Mouse (Mus musculus) kidney, embryonic 14.5 days (tissue): Measurements from ENCODE around the gene Kmt2c. TPM values are rescaled to one million over a fixed set of nuclear protein-coding genes. Genes with fewer than 3 reads are reported as not detected.

Source experiments
- ATAC-seq: fragments of 200-750 bp; cut with Nextera tagmentation; 2 replicates; pipeline ENCODE4 v1.8.0; 2017; ENCODE audit warnings: moderate number of reproducible peaks, mild to moderate bottlenecking, moderate TSS enrichment, moderate library complexity; ENCODE audit not compliant: low FRiP score, low TSS enrichment
- H3K27ac ChIP-seq: fragments of 300-500 bp; sonication (generic); 2 replicates; pipeline ENCODE4 v1.5.1; 2014; ENCODE audit warnings: low read depth, mild to moderate bottlenecking, low read length, moderate library complexity, mixed read lengths
- H3K27me3 ChIP-seq: fragments of 300-500 bp; sonication (generic); 2 replicates; pipeline ENCODE4 v1.6.1; 2014; ENCODE audit warnings: mild to moderate bottlenecking, low read length; ENCODE audit not compliant: control insufficient read depth, insufficient read depth
- H3K36me3 ChIP-seq: fragments of 300-500 bp; sonication (generic); 2 replicates; pipeline ENCODE4 v1.6.1; 2014; ENCODE audit warnings: low read length, mixed read lengths; ENCODE audit not compliant: control insufficient read depth, insufficient read depth
- H3K4me1 ChIP-seq: fragments of 300-500 bp; sonication (generic); 2 replicates; pipeline ENCODE4 v1.6.1; 2014; ENCODE audit warnings: low read length, mixed read lengths; ENCODE audit not compliant: control insufficient read depth, insufficient read depth
- H3K4me2 ChIP-seq: fragments of 300-500 bp; sonication (generic); replicated peaks from 2 replicates; pipeline ENCODE4 v1.6.1; 2014; ENCODE audit warnings: low read depth, mild to moderate bottlenecking, low read length
- H3K4me3 ChIP-seq: fragments of 300-500 bp; sonication (generic); 2 replicates; pipeline ENCODE4 v1.5.1; 2014; ENCODE audit warnings: mild to moderate bottlenecking, low read length
- H3K9ac ChIP-seq: fragments of 300-500 bp; sonication (generic); 2 replicates; pipeline ENCODE4 v1.6.1; 2014; ENCODE audit warnings: low read depth, mild to moderate bottlenecking, low read length, moderate library complexity
- H3K9me3 ChIP-seq: fragments of 300-500 bp; sonication (generic); 2 replicates; pipeline ENCODE4 v1.6.1; 2016; ENCODE audit warnings: low read length; ENCODE audit not compliant: control insufficient read depth
- WGBS: fragments of 180-500 bp; shearing (Covaris S2); extraction: QIAGEN DNeasy Blood & Tissue Kit; methylation state at CpG from one replicate; pipeline ENCODE4 v1.1.7; 2014; 5-methylcytosine and 5-hydroxymethylcytosine counted together
- polyA plus RNA-seq: library from polyadenylated mRNA; unstranded; fragments of >200 nt; fragmentation: Nextera tagmentation; extraction: Ambion mirVana; gene quantifications from 2 replicates; pipeline ENCODE4 v1.2.1, GENCODE M21; 2014

The Kmt2c gene
- polyA plus RNA-seq, 1 experiment from 2014 or later, result 23.2 TPM

- no peak for ATAC-seq
- H3K27me3 ChIP-seq, result no peaks in the 10 kb centered on the region
- no peak overlapping the region for H3K4me3 ChIP-seq
- H3K4me2 ChIP-seq, result no peak overlapping the region
- H3K9me3 ChIP-seq, result no peaks in the 10 kb centered on the region
- no peaks in the 10 kb centered on the region for H3K4me1 ChIP-seq
- H3K36me3 ChIP-seq, result no peaks in the 10 kb centered on the region
- H3K27ac ChIP-seq, result no peak overlapping the region
- 88% methylated on average over 2 of the region's 2 CpGs for WGBS
- no peak overlapping the region for H3K9ac ChIP-seq
Observed at GRCm38 (mm10) chr5:25452691-25453090, 45.9 kb downstream of the Kmt2c start.

DNA sequence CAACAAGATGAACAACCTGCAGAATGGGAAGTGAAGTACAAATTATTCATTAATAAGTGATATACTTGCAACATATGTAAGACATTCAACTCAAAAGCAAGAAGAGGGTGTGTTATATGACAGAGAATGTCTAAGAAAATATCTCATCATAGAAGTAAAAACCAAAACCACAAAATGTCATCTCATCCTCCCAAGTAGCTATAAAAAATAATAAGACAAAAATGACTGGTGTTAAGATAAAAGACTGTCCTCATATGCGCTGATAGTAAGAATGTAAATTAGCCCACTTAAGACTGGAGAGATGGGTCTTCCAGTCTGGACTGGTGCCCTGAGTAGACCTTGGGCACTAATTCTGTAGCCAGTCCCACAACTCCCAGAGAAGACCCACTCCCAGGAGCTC lies 61.1 kb downstream of the Kmt2c start:
- H3K4me3 ChIP-seq, result no peak overlapping the region
- ATAC-seq, result no peak
- no peaks in the 10 kb centered on the region for H3K4me1 ChIP-seq
- WGBS, result 88% methylated on average over 1 of the region's 1 CpGs
- no peak overlapping the region for H3K27ac ChIP-seq
- no peaks in the 10 kb centered on the region for H3K9me3 ChIP-seq
- H3K27me3 ChIP-seq, result no peaks in the 10 kb centered on the region
- H3K36me3 ChIP-seq, result no peaks in the 10 kb centered on the region
- no peak overlapping the region for H3K9ac ChIP-seq
- no peak overlapping the region for H3K4me2 ChIP-seq

DNA sequence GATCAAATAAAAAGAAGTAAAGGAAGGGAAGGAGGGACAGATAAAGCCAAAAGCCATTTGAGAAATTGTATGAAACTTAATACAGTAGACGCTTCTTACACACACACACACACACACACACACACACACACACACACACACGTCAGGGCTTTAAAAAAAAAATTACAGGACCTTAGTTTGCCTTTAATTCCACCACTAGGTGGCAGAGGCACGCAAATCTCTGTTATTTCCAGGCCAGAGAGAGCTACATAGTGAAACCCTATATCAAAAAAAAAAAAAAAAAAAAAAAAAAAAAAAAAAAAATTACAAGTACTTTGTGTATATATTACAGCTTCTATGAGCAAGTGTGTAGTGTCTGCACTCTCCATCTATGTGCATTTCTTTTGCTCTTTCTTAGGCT lies 62.5 kb downstream of the Kmt2c start:
- no peaks in the 10 kb centered on the region for H3K9me3 ChIP-seq
- ATAC-seq, result 0 out of 2 replicates have a peak, but pooled peaks have one; percentile 39
- 27% methylated on average over 3 of the region's 3 CpGs for WGBS

GRCm38 (mm10) chr5:25422576-25422975 lies 76.0 kb downstream of the Kmt2c start:
- ATAC-seq, result no peak
- H3K36me3 ChIP-seq, result no peaks in the 10 kb centered on the region
- H3K4me2 ChIP-seq, result no peak overlapping the region
- no peaks in the 10 kb centered on the region for H3K9me3 ChIP-seq
- H3K27ac ChIP-seq, result no peak overlapping the region
- 80% methylated on average over 1 of the region's 1 CpGs for WGBS
- no peaks in the 10 kb centered on the region for H3K4me1 ChIP-seq
- no peaks in the 10 kb centered on the region for H3K27me3 ChIP-seq
- no peak overlapping the region for H3K4me3 ChIP-seq
- no peak overlapping the region for H3K9ac ChIP-seq

More for the DNA sequence above, 62.5 kb downstream of the Kmt2c start:
- H3K9ac ChIP-seq, result no peak overlapping the region
- H3K4me3 ChIP-seq, result no peak overlapping the region
- H3K27me3 ChIP-seq, result no peaks in the 10 kb centered on the region
- H3K36me3 ChIP-seq, result no peaks in the 10 kb centered on the region
- H3K4me1 ChIP-seq, result no peaks in the 10 kb centered on the region
- no peak overlapping the region for H3K27ac ChIP-seq
- H3K4me2 ChIP-seq, result no peak overlapping the region

GRCm38 (mm10) chr5:25420601-25421000 lies 78.0 kb downstream of the Kmt2c start:
- no peak overlapping the region for H3K27ac ChIP-seq
- H3K9ac ChIP-seq, result no peak overlapping the region
- H3K4me1 ChIP-seq, result no peaks in the 10 kb centered on the region
- H3K36me3 ChIP-seq, result no peaks in the 10 kb centered on the region
- H3K4me3 ChIP-seq, result no peak overlapping the region
- H3K9me3 ChIP-seq, result no peaks in the 10 kb centered on the region
- ATAC-seq, result no peak
- H3K27me3 ChIP-seq, result no peaks in the 10 kb centered on the region
- H3K4me2 ChIP-seq, result no peak overlapping the region
- 45% methylated on average over 3 of the region's 3 CpGs for WGBS

DNA sequence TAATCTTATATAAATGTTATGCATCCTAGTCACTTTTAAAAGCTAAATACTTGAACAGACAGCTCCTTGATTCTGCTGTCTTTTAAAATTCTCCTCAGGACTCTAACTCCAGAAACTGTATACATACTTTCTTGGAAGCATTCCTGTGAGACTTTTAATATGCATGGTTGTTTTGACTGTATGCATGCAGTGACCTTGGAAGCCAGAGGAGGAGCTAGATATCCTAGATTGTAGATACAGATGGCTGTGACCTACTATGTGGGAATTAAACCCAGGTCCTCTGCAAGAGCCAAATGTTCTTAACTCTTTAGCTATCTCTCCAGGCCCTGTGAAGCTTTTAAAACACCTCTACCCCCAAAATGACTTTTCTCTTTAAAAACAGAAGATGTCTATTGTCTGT lies 83.2 kb downstream of the Kmt2c start:
- Histone ChIP-seq H3K4me1 (no peaks in the 10 kb centered on the region), H3K27ac (no peak overlapping the region), H3K9me3 (no peaks in the 10 kb centered on the region), H3K4me2 (no peak overlapping the region), H3K4me3 (no peak overlapping the region), H3K27me3 (no peaks in the 10 kb centered on the region), H3K36me3 (no peaks in the 10 kb centered on the region), H3K9ac (no peak overlapping the region)
- ATAC-seq, result no peak

DNA sequence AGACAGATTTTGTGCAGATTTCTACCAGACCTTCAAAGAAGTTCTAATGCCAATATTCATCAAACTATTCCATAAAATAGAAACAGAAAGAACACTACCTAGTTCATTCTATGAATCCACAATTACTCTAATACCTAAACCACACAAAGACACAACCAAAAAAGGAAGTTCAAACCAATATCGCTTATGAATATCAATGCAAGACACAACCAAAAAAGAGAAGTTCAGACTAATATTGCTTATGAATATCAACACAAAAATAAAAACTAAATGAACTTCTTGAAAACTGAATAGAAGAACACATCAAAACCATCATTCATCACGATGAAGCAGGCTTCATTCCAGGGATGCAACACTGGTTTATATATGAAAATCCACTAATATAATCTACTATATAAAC lies 101.9 kb downstream of the Kmt2c start:
- Histone ChIP-seq H3K4me1 (no peaks in the 10 kb centered on the region), H3K36me3 (peaks cover 6% of the 10 kb centered on the region; the same call in 1 of the 2 replicates), H3K27ac (no peak overlapping the region), H3K27me3 (no peaks in the 10 kb centered on the region), H3K9me3 (no peaks in the 10 kb centered on the region), H3K9ac (no peak overlapping the region), H3K4me2 (no peak overlapping the region), H3K4me3 (no peak overlapping the region)
- WGBS, result 92% methylated on average over 2 of the region's 2 CpGs
- ATAC-seq, result no peak

- Histone ChIP-seq H3K36me3 (peaks cover 6% of the 10 kb centered on the region; the same call in 1 of the 2 replicates), H3K4me3 (no peak overlapping the region), H3K4me2 (no peak overlapping the region), H3K27ac (no peak overlapping the region), H3K9me3 (no peaks in the 10 kb centered on the region), H3K27me3 (no peaks in the 10 kb centered on the region), H3K4me1 (no peaks in the 10 kb centered on the region), H3K9ac (no peak overlapping the region)
- ATAC-seq, result no peak
- 76% methylated on average over 2 of the region's 2 CpGs for WGBS
Observed at GRCm38 (mm10) chr5:25392655-25393054, 105.9 kb downstream of the Kmt2c start.

GRCm38 (mm10) chr5:25383581-25383980 lies 115.0 kb downstream of the Kmt2c start:
- H3K4me3 ChIP-seq, result no peak overlapping the region
- H3K36me3 ChIP-seq, result peaks cover 6% of the 10 kb centered on the region; the same call in 1 of the 2 replicates
- no peaks in the 10 kb centered on the region for H3K9me3 ChIP-seq
- 87% methylated on average over 11 of the region's 11 CpGs for WGBS
- H3K4me1 ChIP-seq, result no peaks in the 10 kb centered on the region
- no peak overlapping the region for H3K27ac ChIP-seq
- H3K27me3 ChIP-seq, result no peaks in the 10 kb centered on the region
- H3K4me2 ChIP-seq, result no peak overlapping the region
- no peak for ATAC-seq
- H3K9ac ChIP-seq, result no peak overlapping the region

DNA sequence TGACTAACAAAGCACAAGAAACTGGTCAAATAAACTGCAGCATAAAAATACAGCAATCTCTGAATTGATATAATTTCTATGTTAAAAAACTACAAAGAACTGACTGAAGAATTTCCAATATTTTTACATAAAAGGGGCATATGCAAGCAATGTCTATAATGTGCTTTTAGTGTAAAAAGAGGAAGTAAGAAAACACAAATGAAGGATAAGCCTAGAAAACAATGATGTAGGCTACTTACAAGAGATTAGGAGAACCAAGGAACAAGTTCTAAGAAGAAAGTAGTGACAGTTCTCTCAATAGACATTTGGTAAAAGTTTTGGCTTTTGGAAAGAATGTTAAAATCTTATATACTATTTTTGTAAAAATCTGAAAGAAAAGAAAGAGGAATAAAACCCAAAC lies 119.4 kb downstream of the Kmt2c start:
- Histone ChIP-seq H3K4me3 (no peak overlapping the region), H3K4me1 (no peaks in the 10 kb centered on the region), H3K4me2 (no peak overlapping the region), H3K9ac (no peak overlapping the region), H3K9me3 (no peaks in the 10 kb centered on the region), H3K27ac (no peak overlapping the region), H3K36me3 (peaks cover 2% of the 10 kb centered on the region; the same call in 1 of the 2 replicates), H3K27me3 (no peaks in the 10 kb centered on the region)
- no peak for ATAC-seq
